Mouse (Mus musculus) heart, adult 9 months (tissue): ENCODE measurements around the gene Wbp2.

Experiments used
- DNase-seq, 2 experiments: peaks; one replicate each; pipeline ENCODE4 v3.0.0; 2022; ENCODE audit warnings: low spot score in 2 of 2

Gene Wbp2

GRCm38 (mm10) chr11:116091591-116091990 lies 4.8 kb upstream of the Wbp2 start:
- DNase-seq, result no peak

DNA sequence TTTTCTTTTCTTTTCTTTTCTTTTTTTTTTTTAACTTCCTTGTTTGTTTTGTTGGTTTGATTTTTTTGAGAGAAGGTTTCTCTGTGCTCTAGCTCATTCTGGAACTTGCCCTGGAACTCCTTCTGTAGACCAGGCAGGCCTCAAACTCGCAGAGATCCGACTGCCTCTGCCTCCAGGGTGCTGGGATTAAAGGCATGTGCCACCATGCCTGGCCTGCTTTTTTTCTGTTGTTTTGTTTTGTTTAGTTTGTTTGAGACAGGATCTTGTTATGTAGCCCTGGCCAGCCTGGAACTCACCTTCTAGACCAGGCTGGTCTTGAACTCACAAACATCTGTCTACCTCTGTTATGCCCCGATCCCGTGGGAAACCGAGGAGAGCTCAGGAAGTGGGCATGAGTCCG lies 2.8 kb upstream of the Wbp2 start:
- no peak for DNase-seq

- peak in 1 of 2 experiments; percentile 58 for DNase-seq
Measured at GRCm38 (mm10) chr11:116088741-116089394, 2.1 kb upstream of the Wbp2 start.

GRCm38 (mm10) chr11:116088188-116088587 lies 1.4 kb upstream of the Wbp2 start:
- no peak for DNase-seq

GRCm38 (mm10) chr11:116087194-116088130 lies 667 bp upstream of the Wbp2 start:
- peak; percentile 87 to 90 for DNase-seq

GRCm38 (mm10) chr11:116084166-116084565 lies 2.6 kb downstream of the Wbp2 start:
- DNase-seq, result no peak

GRCm38 (mm10) chr11:116083096-116083672 lies 3.6 kb downstream of the Wbp2 start:
- no peak for DNase-seq

DNA sequence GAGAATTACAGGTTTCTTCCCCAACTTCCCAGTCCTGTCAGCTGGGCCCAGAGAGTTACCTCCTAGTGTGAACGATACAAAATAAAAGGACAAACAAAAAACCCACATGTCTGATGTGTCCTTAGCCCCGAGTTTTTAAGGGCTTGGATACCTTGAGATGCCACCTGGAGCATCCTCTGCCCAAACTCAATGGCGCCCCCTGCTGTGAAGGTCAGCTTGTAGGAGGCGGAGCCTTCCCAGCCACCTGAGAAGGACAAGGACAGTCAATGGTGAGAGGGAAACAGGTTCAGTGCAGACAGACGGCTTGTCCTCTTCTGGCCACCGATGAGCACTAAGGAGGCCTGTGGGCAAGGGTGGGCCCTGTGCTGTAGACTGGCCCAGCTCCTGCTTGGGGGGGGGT lies 5.7 kb downstream of the Wbp2 start:
- DNase-seq, result no peak

GRCm38 (mm10) chr11:116079511-116079910 lies 7.3 kb downstream of the Wbp2 start:
- no peak for DNase-seq

DNA sequence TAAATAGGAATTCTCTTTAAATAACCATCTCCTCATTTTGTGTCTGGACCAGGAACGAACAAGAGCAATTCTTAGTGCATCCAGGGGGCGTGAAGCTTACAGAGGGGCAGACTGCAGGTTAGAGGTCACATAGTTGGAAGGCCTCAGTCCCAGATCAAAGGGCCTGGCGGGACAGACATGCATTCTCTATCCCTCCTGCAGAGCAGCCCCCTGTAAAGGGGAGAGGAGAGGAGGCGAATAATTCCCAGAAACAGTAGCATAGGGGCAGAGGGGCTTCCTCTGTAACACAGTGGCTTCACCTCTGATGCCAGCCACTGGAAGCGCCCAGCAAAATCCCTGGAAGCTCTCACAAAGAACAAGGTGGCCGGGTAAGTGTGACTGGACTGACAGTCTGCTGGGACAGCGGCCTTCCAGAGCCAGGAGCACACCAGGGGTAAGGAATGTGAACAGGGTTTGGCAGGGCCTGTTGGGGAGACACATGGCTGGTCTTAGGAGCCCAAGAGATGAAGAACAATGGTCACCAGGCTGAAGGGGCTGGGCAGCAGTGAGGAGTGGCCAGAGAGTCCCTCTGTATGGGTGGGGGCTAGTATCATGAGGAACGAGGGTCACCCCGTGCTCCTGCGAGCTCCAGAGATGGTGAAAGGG lies 8.0 kb downstream of the Wbp2 start:
- no peak for DNase-seq

GRCm38 (mm10) chr11:116078221-116078620 lies 8.6 kb downstream of the Wbp2 start:
- no peak for DNase-seq

GRCm38 (mm10) chr11:116077446-116078204 lies 9.2 kb downstream of the Wbp2 start, which contains the start of gene Unc13d:
Unc13d (minus strand) TSS chr11:116077961.
- DNase-seq, result no peak

GRCm38 (mm10) chr11:116076836-116077235 lies 10.0 kb downstream of the Wbp2 start:
- DNase-seq, result no peak

- no peak for DNase-seq
Measured at GRCm38 (mm10) chr11:116076266-116076540, 10.6 kb downstream of the Wbp2 start.

- DNase-seq, result no peak
Measured at GRCm38 (mm10) chr11:116075539-116076265, 11.1 kb downstream of the Wbp2 start.

DNA sequence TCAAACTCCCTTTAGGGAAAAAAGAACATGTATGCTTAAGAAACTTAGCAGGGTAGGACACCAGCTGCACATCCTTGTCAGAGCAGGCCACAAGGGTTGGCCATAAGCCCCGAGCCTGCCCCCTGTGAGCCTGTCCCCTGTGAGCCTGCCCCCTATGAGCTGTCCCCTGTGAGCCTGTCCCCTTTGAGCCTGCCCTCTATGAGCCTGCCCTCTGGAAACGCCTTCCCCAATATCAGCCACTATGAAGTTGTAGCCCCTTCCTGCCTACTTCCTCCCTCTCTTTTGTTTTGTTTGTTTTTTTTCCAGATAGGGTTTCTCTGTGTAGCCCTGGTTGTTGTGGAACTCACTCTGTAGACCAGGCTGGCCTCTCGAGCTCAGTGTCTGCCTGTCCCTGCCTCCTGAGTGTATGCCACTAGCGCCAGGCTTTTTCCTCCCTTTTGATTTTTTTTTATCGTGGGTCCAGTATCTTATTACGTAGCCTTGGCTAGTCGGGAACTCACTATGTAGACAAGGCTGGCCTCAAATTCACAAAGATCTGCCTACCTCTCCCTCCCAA lies 12.3 kb downstream of the Wbp2 start:
- DNase-seq, result no peak

- DNase-seq, result no peak
Measured at GRCm38 (mm10) chr11:116072608-116073007, 14.2 kb downstream of the Wbp2 start.

- DNase-seq, result no peak
Measured at GRCm38 (mm10) chr11:116071510-116071909, 15.3 kb downstream of the Wbp2 start.

- DNase-seq, result no peak
Measured at GRCm38 (mm10) chr11:116065345-116065744, 21.4 kb downstream of the Wbp2 start.

GRCm38 (mm10) chr11:116064187-116064867 lies 22.5 kb downstream of the Wbp2 start:
- no peak for DNase-seq
